Mouse (Mus musculus) limb, embryonic 13.5 days (tissue): Measurements from ENCODE around the gene Gm4869. TPM values are rescaled to one million over a fixed set of nuclear protein-coding genes. Genes with fewer than 3 reads are reported as not detected.
"Not testable (repeated sequence)": the region's sequence is repeated elsewhere in the genome, so short reads cannot be mapped to it uniquely, and the experiment has no call there.

Source experiments
- ATAC-seq: fragments of 200-750 bp; cut with Nextera tagmentation; 2 replicates; pipeline ENCODE4 v1.8.0; 2017; ENCODE audit warnings: low read depth, moderate number of reproducible peaks, moderate TSS enrichment; ENCODE audit not compliant: low FRiP score
- H3K27ac ChIP-seq: fragments of 300-500 bp; sonication (generic); 2 replicates; pipeline ENCODE4 v1.5.1; 2015; ENCODE audit warnings: inconsistent platforms, mild to moderate bottlenecking, moderate library complexity
- H3K27me3 ChIP-seq: fragments of 300-500 bp; sonication (generic); 2 replicates; pipeline ENCODE4 v1.6.1; 2015; ENCODE audit warnings: mild to moderate bottlenecking, inconsistent platforms
- H3K36me3 ChIP-seq: fragments of 300-500 bp; sonication (generic); 2 replicates; pipeline ENCODE4 v1.6.1; 2015; ENCODE audit warnings: inconsistent platforms, mild to moderate bottlenecking, moderate library complexity
- H3K4me1 ChIP-seq: fragments of 300-500 bp; sonication (generic); 2 replicates; pipeline ENCODE4 v1.6.1; 2015; ENCODE audit warnings: inconsistent platforms
- H3K4me2 ChIP-seq: fragments of 300-500 bp; sonication (generic); replicated peaks from 2 replicates; pipeline ENCODE4 v1.6.1; 2015; ENCODE audit warnings: inconsistent platforms, mild to moderate bottlenecking, moderate library complexity
- H3K4me3 ChIP-seq: fragments of 300-500 bp; sonication (generic); 2 replicates; pipeline ENCODE4 v1.5.1; 2015; ENCODE audit warnings: moderate library complexity, mild to moderate bottlenecking, inconsistent platforms
- H3K9ac ChIP-seq: fragments of 300-500 bp; sonication (generic); 2 replicates; pipeline ENCODE4 v1.6.1; 2015; ENCODE audit warnings: mild to moderate bottlenecking, inconsistent platforms
- H3K9me3 ChIP-seq: fragments of 300-500 bp; sonication (generic); 2 replicates; pipeline ENCODE4 v1.6.1; 2016; ENCODE audit warnings: inconsistent platforms
- WGBS: fragments of 180-500 bp; shearing (Covaris S2); methylation state at CpG from one replicate; pipeline ENCODE4 v1.1.7; 2015; 5-methylcytosine and 5-hydroxymethylcytosine counted together
- polyA plus RNA-seq: library from polyadenylated mRNA; unstranded; fragments of >200 nt; fragmentation: Nextera tagmentation; extraction: Ambion mirVana; gene quantifications from 2 replicates; pipeline ENCODE4 v1.2.1, GENCODE M21; 2015

Gm4869 gene
- polyA plus RNA-seq, 1 experiment from 2014 or later: not detected

- Histone ChIP-seq H3K9ac (peak overlapping the region; percentile 98), H3K27me3 (no peaks in the 10 kb centered on the region), H3K4me2 (peak overlapping the region; percentile 93), H3K4me1 (peaks cover 28% of the 10 kb centered on the region), H3K36me3 (peaks cover 23% of the 10 kb centered on the region), H3K4me3 (peak overlapping the region; percentile 100), H3K27ac (no peak overlapping the region), H3K9me3 (no peaks in the 10 kb centered on the region)
- WGBS: 60% methylated on average over 4 of the region's 4 CpGs
- no peak for ATAC-seq
Measured at GRCm38 (mm10) chr5:140420616-140421015, 24.8 kb upstream of the Gm4869 start.

- Histone ChIP-seq H3K4me2 (no peak overlapping the region), H3K9ac (no peak overlapping the region), H3K9me3 (no peaks in the 10 kb centered on the region), H3K36me3 (peaks cover 68% of the 10 kb centered on the region), H3K4me3 (no peak overlapping the region), H3K27me3 (no peaks in the 10 kb centered on the region), H3K27ac (no peak overlapping the region), H3K4me1 (peaks cover 21% of the 10 kb centered on the region)
- ATAC-seq: no peak
- 95% methylated on average over 17 of the region's 17 CpGs for WGBS
Measured at GRCm38 (mm10) chr5:140425016-140425783, 20.2 kb upstream of the Gm4869 start.

GRCm38 (mm10) chr5:140439117-140439516, 6.3 kb upstream of the Gm4869 start:
- H3K4me1 ChIP-seq, H3K27ac ChIP-seq, H3K9me3 ChIP-seq, H3K4me2 ChIP-seq, ATAC-seq, H3K4me3 ChIP-seq, H3K9ac ChIP-seq, H3K27me3 ChIP-seq: not testable (repeated sequence)
- H3K36me3 ChIP-seq: peaks cover 91% of the 10 kb centered on the region
- WGBS: 75% methylated on average over 3 of the region's 6 CpGs

- no peak for ATAC-seq
- 92% methylated on average over 3 of the region's 3 CpGs for WGBS
- Histone ChIP-seq H3K4me3 (no peak overlapping the region), H3K9ac (no peak overlapping the region), H3K4me2 (no peak overlapping the region), H3K36me3 (peaks cover 89% of the 10 kb centered on the region), H3K9me3 (no peaks in the 10 kb centered on the region), H3K4me1 (no peaks in the 10 kb centered on the region), H3K27me3 (no peaks in the 10 kb centered on the region), H3K27ac (no peak overlapping the region)
Measured at GRCm38 (mm10) chr5:140441406-140441805, 4.0 kb upstream of the Gm4869 start.

GRCm38 (mm10) chr5:140444012-140444411, 1.4 kb upstream of the Gm4869 start:
- no peak overlapping the region for H3K9ac ChIP-seq
- no peaks in the 10 kb centered on the region for H3K9me3 ChIP-seq
- H3K27me3 ChIP-seq: no peaks in the 10 kb centered on the region
- ATAC-seq: no peak
- no peak overlapping the region for H3K27ac ChIP-seq
- H3K36me3 ChIP-seq: peaks cover 67% of the 10 kb centered on the region
- H3K4me1 ChIP-seq: no peaks in the 10 kb centered on the region
- H3K4me3 ChIP-seq: no peak overlapping the region
- H3K4me2 ChIP-seq: no peak overlapping the region
- WGBS: 90% methylated on average over 4 of the region's 4 CpGs

- Histone ChIP-seq H3K9ac (no peak overlapping the region), H3K4me1 (no peaks in the 10 kb centered on the region), H3K9me3 (no peaks in the 10 kb centered on the region), H3K36me3 (peaks cover 50% of the 10 kb centered on the region), H3K27me3 (no peaks in the 10 kb centered on the region), H3K4me3 (no peak overlapping the region), H3K4me2 (no peak overlapping the region), H3K27ac (no peak overlapping the region)
- WGBS: 77% methylated on average over 7 of the region's 7 CpGs
- ATAC-seq: no peak
Measured at GRCm38 (mm10) chr5:140446054-140446453, 609 bp downstream of the Gm4869 start.

- Histone ChIP-seq H3K9ac (no peak overlapping the region), H3K9me3 (no peaks in the 10 kb centered on the region), H3K4me1 (no peaks in the 10 kb centered on the region), H3K4me2 (no peak overlapping the region), H3K27ac (no peak overlapping the region), H3K27me3 (no peaks in the 10 kb centered on the region), H3K36me3 (no peaks in the 10 kb centered on the region), H3K4me3 (no peak overlapping the region)
- ATAC-seq: no peak
Measured at GRCm38 (mm10) chr5:140454488-140454887, 9.0 kb downstream of the Gm4869 start.

GRCm38 (mm10) chr5:140455466-140455865, 10.0 kb downstream of the Gm4869 start:
- H3K9ac ChIP-seq: no peak overlapping the region
- H3K9me3 ChIP-seq: no peaks in the 10 kb centered on the region
- H3K4me3 ChIP-seq: no peak overlapping the region
- no peak overlapping the region for H3K4me2 ChIP-seq
- no peaks in the 10 kb centered on the region for H3K4me1 ChIP-seq
- H3K27ac ChIP-seq: no peak overlapping the region
- no peaks in the 10 kb centered on the region for H3K36me3 ChIP-seq
- ATAC-seq: no peak
- H3K27me3 ChIP-seq: no peaks in the 10 kb centered on the region
- 72% methylated on average over 2 of the region's 2 CpGs for WGBS

- peaks cover 13% of the 10 kb centered on the region for H3K9me3 ChIP-seq
Measured at GRCm38 (mm10) chr5:140461476-140461875, 16.0 kb downstream of the Gm4869 start.

GRCm38 (mm10) chr5:140463151-140463550, 17.7 kb downstream of the Gm4869 start:
- not testable (repeated sequence) for ATAC-seq, H3K27ac ChIP-seq, H3K9ac ChIP-seq, H3K4me1 ChIP-seq, H3K36me3 ChIP-seq, H3K4me3 ChIP-seq, H3K27me3 ChIP-seq, H3K4me2 ChIP-seq
- peaks cover 13% of the 10 kb centered on the region for H3K9me3 ChIP-seq
- WGBS: 86% methylated on average over 2 of the region's 2 CpGs

More at GRCm38 (mm10) chr5:140461476-140461875, 16.0 kb downstream of the Gm4869 start:
- Histone ChIP-seq H3K4me1 (no peaks in the 10 kb centered on the region), H3K36me3 (no peaks in the 10 kb centered on the region), H3K27ac (no peak overlapping the region), H3K27me3 (no peaks in the 10 kb centered on the region), H3K4me3 (no peak overlapping the region), H3K4me2 (no peak overlapping the region), H3K9ac (no peak overlapping the region)
- no peak for ATAC-seq
- 70% methylated on average over 3 of the region's 3 CpGs for WGBS

GRCm38 (mm10) chr5:140464943-140465342, 19.5 kb downstream of the Gm4869 start:
- H3K9ac ChIP-seq: no peak overlapping the region
- no peak overlapping the region for H3K4me3 ChIP-seq
- H3K4me1 ChIP-seq: no peaks in the 10 kb centered on the region
- no peak overlapping the region for H3K27ac ChIP-seq
- H3K36me3 ChIP-seq: no peaks in the 10 kb centered on the region
- peaks cover 13% of the 10 kb centered on the region for H3K9me3 ChIP-seq
- 79% methylated on average over 2 of the region's 2 CpGs for WGBS
- ATAC-seq: no peak
- no peak overlapping the region for H3K4me2 ChIP-seq
- no peaks in the 10 kb centered on the region for H3K27me3 ChIP-seq

- Histone ChIP-seq H3K9me3 (peaks cover 5% of the 10 kb centered on the region; the same call in 1 of the 2 replicates), H3K9ac (no peak overlapping the region), H3K4me3 (no peak overlapping the region), H3K27ac (no peak overlapping the region), H3K36me3 (no peaks in the 10 kb centered on the region), H3K4me2 (no peak overlapping the region), H3K27me3 (no peaks in the 10 kb centered on the region), H3K4me1 (no peaks in the 10 kb centered on the region)
- WGBS: 77% methylated on average over 3 of the region's 3 CpGs
- no peak for ATAC-seq
Measured at GRCm38 (mm10) chr5:140472336-140472735, 26.9 kb downstream of the Gm4869 start.

- no peak overlapping the region for H3K9ac ChIP-seq
- peaks cover 4% of the 10 kb centered on the region; the same call in 1 of the 2 replicates for H3K9me3 ChIP-seq
- peaks cover 4% of the 10 kb centered on the region; the same call in 1 of the 2 replicates for H3K27me3 ChIP-seq
- no peak for ATAC-seq
- 78% methylated on average over 4 of the region's 4 CpGs for WGBS
- no peak overlapping the region for H3K27ac ChIP-seq
- no peak overlapping the region for H3K4me2 ChIP-seq
- no peaks in the 10 kb centered on the region for H3K4me1 ChIP-seq
- no peaks in the 10 kb centered on the region for H3K36me3 ChIP-seq
- H3K4me3 ChIP-seq: no peak overlapping the region
Measured at GRCm38 (mm10) chr5:140481458-140481857, 36.0 kb downstream of the Gm4869 start.
